In genomic region chr1:161894126-161894525, GRCm38 (mm10) we compare ENCODE assay signal across 12 mouse cellular contexts. TPM values are rescaled to one million over a fixed set of nuclear protein-coding genes. Genes with fewer than 3 reads are reported as not detected.
A peak's percentile ranks its signal among the peaks of the same experiment; 100 is the strongest.
DNase-seq lines count a peak whose midpoint lies in the region; ATAC-seq lines count a peak whose summit lies in the region.
"Had no signal": no experiment of that assay in that cellular context is flagged by ENCODE, and none has a peak within 500 bp of the region (broad histone marks: within the 10 kb centered on the region; RNA-seq: fewer than 3 reads in every experiment).

No protein-coding gene starts in this region.

- peak; percentile 41 for ATAC-seq in megakaryocyte progenitor cell, adult 5-6 weeks (replicated peaks; ENCODE audit: poor library complexity)
- ATAC-seq: midbrain, embryonic 15.5 days had no signal

- DNase-seq in spleen, postnatal 10 days (ENCODE audit: low spot score in 2 of 2) = peak; percentile 32 to 52
- DNase-seq in spleen, postnatal 14 days (ENCODE audit: low spot score in 2 of 2) = no peak
- DNase-seq in T-cell, adult 2 months (ENCODE audit: low spot score) = peak; percentile 21
- peak; percentile 74 for DNase-seq in induced T-regulatory cell, adult 2 months (ENCODE audit: low read depth)
- no peak for DNase-seq in frontal cortex, postnatal 14 days (ENCODE audit: low spot score in 2 of 2)
- no peak for DNase-seq in layer of hippocampus, adult 18-20 months (ENCODE audit: low spot score in 2 of 2)
- DNase-seq in frontal cortex, postnatal 25 days (ENCODE audit: low spot score in 2 of 2) = no peak
- DNase-seq: cerebellum, postnatal 36 days; gastrocnemius, adult 2 months; kidney, adult 8-10 months had no signal

RNA-seq across cellular contexts. Expression of gene Suco, which starts 17.6 kb away (rescaled TPM):
- total RNA-seq in megakaryocyte progenitor cell, adult 5-6 weeks (2015) = 47.0 and 49.6 TPM in 2 replicates
- total RNA-seq in megakaryocyte progenitor cell, adult 5-6 weeks (2017) = 87.0 and 116 TPM in 2 replicates
- total RNA-seq in layer of hippocampus, adult 18-20 months (2021) = 10 to 100 TPM; 28.6 to 37.1 TPM

Comparison
In these comparisons a context has a peak if more than half of its experiments do, and no peak if none do; other contexts are left out.
1. DNase-seq: peak in spleen, postnatal 10 days (2 of 2), T-cell, adult 2 months (single experiment) and induced T-regulatory cell, adult 2 months (single experiment); none in spleen, postnatal 14 days (0 of 2), frontal cortex, postnatal 14 days (0 of 2), layer of hippocampus, adult 18-20 months (0 of 2) and frontal cortex, postnatal 25 days (0 of 2).